Mouse (Mus musculus): ENCODE measurements around the gene Ankrd53. TPM values are rescaled to one million over a fixed set of nuclear protein-coding genes. Genes with fewer than 3 reads are reported as not detected.

Ankrd53 gene
- polyA plus RNA-seq (2015; fragmentation: Nextera tagmentation; extraction: Ambion mirVana) = not detected in 2 replicates

- H3K4me1 ChIP-seq (ENCODE audit: control insufficient read depth, insufficient read depth, low read length) = peaks cover 6% of the 10 kb centered on the region; the same call in 1 of the 2 replicates
- H3K9ac ChIP-seq (ENCODE audit: low read depth, low read length) = peak within 1 kb of the TSS; percentile 27; the same call in 1 of the 2 replicates
- no peak; the same call in 1 of the 2 replicates for ATAC-seq
- H3K4me3 ChIP-seq (ENCODE audit: low read length) = peak within 1 kb of the TSS; percentile 31
- peaks cover 37% of the 10 kb centered on the region for H3K27me3 ChIP-seq (replicated peaks; ENCODE audit: control insufficient read depth, insufficient read depth, low read length)
- peak within 1 kb of the TSS; percentile 63 for H3K4me2 ChIP-seq (ENCODE audit: low read depth, low read length)
- WGBS = 26% methylated on average over 6 of the region's 6 CpGs
- no peaks in the 10 kb centered on the region for H3K36me3 ChIP-seq (ENCODE audit: control insufficient read depth, insufficient read depth, low read length)
- no peak within 1 kb of the TSS for H3K27ac ChIP-seq (ENCODE audit: low read length)
- no peaks in the 10 kb centered on the region for H3K9me3 ChIP-seq (ENCODE audit: control insufficient read depth, low read length)
These were observed at the start of gene Ankrd53 for GRCm38 (mm10) chr6:83762344-83762743. Gene Ankrd53 (plus strand): TSS chr6:83762644.

- Histone ChIP-seq H3K27me3 (replicated peaks; ENCODE audit: control insufficient read depth, insufficient read depth, low read length) (peaks cover 91% of the 10 kb centered on the region), H3K27ac (ENCODE audit: low read length) (no peak overlapping the region), H3K9me3 (ENCODE audit: control insufficient read depth, low read length) (no peaks in the 10 kb centered on the region), H3K9ac (ENCODE audit: low read depth, low read length) (no peak overlapping the region), H3K4me1 (ENCODE audit: control insufficient read depth, insufficient read depth, low read length) (peaks cover 19% of the 10 kb centered on the region), H3K4me2 (ENCODE audit: low read depth, low read length) (no peak overlapping the region), H3K36me3 (ENCODE audit: control insufficient read depth, insufficient read depth, low read length) (no peaks in the 10 kb centered on the region), H3K4me3 (ENCODE audit: low read length) (no peak overlapping the region)
- no peak for ATAC-seq
- 4% methylated on average over 12 of the region's 12 CpGs for WGBS
These were observed 48.9 kb upstream of the Ankrd53 start for GRCm38 (mm10) chr6:83713271-83714136.

- no peaks in the 10 kb centered on the region for H3K36me3 ChIP-seq (ENCODE audit: control insufficient read depth, insufficient read depth, low read length)
These were observed 48.0 kb upstream of the Ankrd53 start for GRCm38 (mm10) chr6:83714221-83715123.

GRCm38 (mm10) chr6:83715461-83716196, 46.8 kb upstream of the Ankrd53 start:
- ATAC-seq = no peak
- peaks cover 81% of the 10 kb centered on the region for H3K27me3 ChIP-seq (replicated peaks; ENCODE audit: control insufficient read depth, insufficient read depth, low read length)
- no peak overlapping the region for H3K27ac ChIP-seq (ENCODE audit: low read length)
- peaks cover 14% of the 10 kb centered on the region for H3K4me1 ChIP-seq (ENCODE audit: control insufficient read depth, insufficient read depth, low read length)
- H3K4me2 ChIP-seq (ENCODE audit: low read depth, low read length) = no peak overlapping the region
- H3K9me3 ChIP-seq (ENCODE audit: control insufficient read depth, low read length) = no peaks in the 10 kb centered on the region
- 4% methylated on average over 30 of the region's 30 CpGs for WGBS
- H3K36me3 ChIP-seq (ENCODE audit: control insufficient read depth, insufficient read depth, low read length) = no peaks in the 10 kb centered on the region
- no peak overlapping the region for H3K4me3 ChIP-seq (ENCODE audit: low read length)
- H3K9ac ChIP-seq (ENCODE audit: low read depth, low read length) = no peak overlapping the region

More at GRCm38 (mm10) chr6:83714221-83715123, 48.0 kb upstream of the Ankrd53 start:
- H3K4me2 ChIP-seq (ENCODE audit: low read depth, low read length) = no peak overlapping the region
- H3K4me3 ChIP-seq (ENCODE audit: low read length) = no peak overlapping the region
- 1% methylated on average over 34 of the region's 34 CpGs for WGBS
- H3K9me3 ChIP-seq (ENCODE audit: control insufficient read depth, low read length) = no peaks in the 10 kb centered on the region
- ATAC-seq = no peak
- H3K4me1 ChIP-seq (ENCODE audit: control insufficient read depth, insufficient read depth, low read length) = peaks cover 19% of the 10 kb centered on the region
- H3K27me3 ChIP-seq (replicated peaks; ENCODE audit: control insufficient read depth, insufficient read depth, low read length) = peaks cover 89% of the 10 kb centered on the region
- H3K27ac ChIP-seq (ENCODE audit: low read length) = no peak overlapping the region
- no peak overlapping the region for H3K9ac ChIP-seq (ENCODE audit: low read depth, low read length)

GRCm38 (mm10) chr6:83717026-83717425, 45.4 kb upstream of the Ankrd53 start:
- Histone ChIP-seq H3K4me2 (ENCODE audit: low read depth, low read length) (no peak overlapping the region), H3K36me3 (ENCODE audit: control insufficient read depth, insufficient read depth, low read length) (no peaks in the 10 kb centered on the region), H3K27ac (ENCODE audit: low read length) (no peak overlapping the region), H3K9ac (ENCODE audit: low read depth, low read length) (no peak overlapping the region), H3K4me3 (ENCODE audit: low read length) (no peak overlapping the region), H3K27me3 (replicated peaks; ENCODE audit: control insufficient read depth, insufficient read depth, low read length) (peaks cover 78% of the 10 kb centered on the region), H3K9me3 (ENCODE audit: control insufficient read depth, low read length) (no peaks in the 10 kb centered on the region), H3K4me1 (ENCODE audit: control insufficient read depth, insufficient read depth, low read length) (peaks cover 2% of the 10 kb centered on the region)
- no peak for ATAC-seq
- WGBS = 3% methylated on average over 8 of the region's 8 CpGs

- no peak overlapping the region for H3K4me2 ChIP-seq (ENCODE audit: low read depth, low read length)
- no peaks in the 10 kb centered on the region for H3K4me1 ChIP-seq (ENCODE audit: control insufficient read depth, insufficient read depth, low read length)
- no peaks in the 10 kb centered on the region for H3K36me3 ChIP-seq (ENCODE audit: control insufficient read depth, insufficient read depth, low read length)
- ATAC-seq = no peak
- peaks cover 45% of the 10 kb centered on the region for H3K27me3 ChIP-seq (replicated peaks; ENCODE audit: control insufficient read depth, insufficient read depth, low read length)
- H3K9ac ChIP-seq (ENCODE audit: low read depth, low read length) = no peak overlapping the region
- WGBS = 15% methylated on average over 6 of the region's 6 CpGs
- H3K4me3 ChIP-seq (ENCODE audit: low read length) = no peak overlapping the region
- H3K27ac ChIP-seq (ENCODE audit: low read length) = no peak overlapping the region
- H3K9me3 ChIP-seq (ENCODE audit: control insufficient read depth, low read length) = no peaks in the 10 kb centered on the region
These were observed 39.9 kb upstream of the Ankrd53 start for GRCm38 (mm10) chr6:83722526-83722925.

- WGBS = 42% methylated on average over 4 of the region's 4 CpGs
- no peak for ATAC-seq
These were observed 35.3 kb upstream of the Ankrd53 start for GRCm38 (mm10) chr6:83727178-83727577.

GRCm38 (mm10) chr6:83728488-83728887, 34.0 kb upstream of the Ankrd53 start:
- H3K27me3 ChIP-seq (replicated peaks; ENCODE audit: control insufficient read depth, insufficient read depth, low read length) = peaks cover 5% of the 10 kb centered on the region; the same call in 1 of the 2 replicates
- H3K4me1 ChIP-seq (ENCODE audit: control insufficient read depth, insufficient read depth, low read length) = no peaks in the 10 kb centered on the region

More at GRCm38 (mm10) chr6:83727178-83727577, 35.3 kb upstream of the Ankrd53 start:
- no peaks in the 10 kb centered on the region for H3K4me1 ChIP-seq (ENCODE audit: control insufficient read depth, insufficient read depth, low read length)
- H3K9me3 ChIP-seq (ENCODE audit: control insufficient read depth, low read length) = no peaks in the 10 kb centered on the region
- peaks cover 13% of the 10 kb centered on the region for H3K27me3 ChIP-seq (replicated peaks; ENCODE audit: control insufficient read depth, insufficient read depth, low read length)
- H3K9ac ChIP-seq (ENCODE audit: low read depth, low read length) = no peak overlapping the region
- no peak overlapping the region for H3K27ac ChIP-seq (ENCODE audit: low read length)
- H3K4me3 ChIP-seq (ENCODE audit: low read length) = no peak overlapping the region
- no peaks in the 10 kb centered on the region for H3K36me3 ChIP-seq (ENCODE audit: control insufficient read depth, insufficient read depth, low read length)
- H3K4me2 ChIP-seq (ENCODE audit: low read depth, low read length) = no peak overlapping the region

More at GRCm38 (mm10) chr6:83728488-83728887, 34.0 kb upstream of the Ankrd53 start:
- WGBS = 92% methylated on average over 3 of the region's 3 CpGs
- Histone ChIP-seq H3K9me3 (ENCODE audit: control insufficient read depth, low read length) (no peaks in the 10 kb centered on the region), H3K4me2 (ENCODE audit: low read depth, low read length) (no peak overlapping the region), H3K27ac (ENCODE audit: low read length) (no peak overlapping the region), H3K36me3 (ENCODE audit: control insufficient read depth, insufficient read depth, low read length) (no peaks in the 10 kb centered on the region), H3K9ac (ENCODE audit: low read depth, low read length) (no peak overlapping the region), H3K4me3 (ENCODE audit: low read length) (no peak overlapping the region)
- no peak for ATAC-seq

All from intestine, embryonic 16.5 days (tissue).